Mouse (Mus musculus): ENCODE data around the gene Gm9903. TPM values are rescaled to one million over a fixed set of nuclear protein-coding genes. Genes with fewer than 3 reads are reported as not detected.

Gene Gm9903
- polyA plus RNA-seq, 1 experiment from 2014 or later: 0.48 TPM

GRCm38 (mm10) chr5:33658664-33659050 lies 28.9 kb downstream of the Gm9903 start:
- Histone ChIP-seq H3K9me3 (ENCODE audit: control insufficient read depth, low read length) (no peaks in the 10 kb centered on the region), H3K4me2 (ENCODE audit: low read depth, low read length, severe bottlenecking) (peak overlapping the region; percentile 96), H3K27ac (ENCODE audit: low read depth, low read length) (peak overlapping the region; percentile 91), H3K4me1 (replicated peaks; ENCODE audit: control insufficient read depth, insufficient read depth, low read length) (peaks cover 10% of the 10 kb centered on the region; the same call in 1 of the 2 replicates), H3K9ac (ENCODE audit: low read length) (peak overlapping the region; percentile 74), H3K36me3 (ENCODE audit: control insufficient read depth, insufficient read depth, low read length) (peaks cover 13% of the 10 kb centered on the region; the same call in 1 of the 2 replicates), H3K27me3 (ENCODE audit: control insufficient read depth, insufficient read depth, low read length) (no peaks in the 10 kb centered on the region), H3K4me3 (ENCODE audit: low read depth, low read length) (peak overlapping the region; percentile 68)
- WGBS: 0% methylated on average over 26 of the region's 26 CpGs
- DNase-seq (ENCODE audit: low spot score): no peak
- peak; percentile 10; the same call in 1 of the 2 replicates for ATAC-seq (replicated peaks; ENCODE audit: low FRiP score)

- Histone ChIP-seq H3K36me3 (ENCODE audit: control insufficient read depth, insufficient read depth, low read length) (peaks cover 23% of the 10 kb centered on the region), H3K27ac (ENCODE audit: low read depth, low read length) (no peak overlapping the region), H3K9ac (ENCODE audit: low read length) (no peak overlapping the region), H3K27me3 (ENCODE audit: control insufficient read depth, insufficient read depth, low read length) (no peaks in the 10 kb centered on the region), H3K4me1 (replicated peaks; ENCODE audit: control insufficient read depth, insufficient read depth, low read length) (0 out of 2 replicates have a peak, but pooled peaks cover 5% of the 10 kb centered on the region), H3K4me3 (ENCODE audit: low read depth, low read length) (no peak overlapping the region), H3K9me3 (ENCODE audit: control insufficient read depth, low read length) (no peaks in the 10 kb centered on the region), H3K4me2 (ENCODE audit: low read depth, low read length, severe bottlenecking) (no peak overlapping the region)
- ATAC-seq (replicated peaks; ENCODE audit: low FRiP score): no peak
- DNase-seq (ENCODE audit: low spot score): no peak
Observed at GRCm38 (mm10) chr5:33668223-33668622, 38.5 kb downstream of the Gm9903 start.

GRCm38 (mm10) chr5:33671659-33672058 lies 41.9 kb downstream of the Gm9903 start:
- Histone ChIP-seq H3K27me3 (ENCODE audit: control insufficient read depth, insufficient read depth, low read length) (no peaks in the 10 kb centered on the region), H3K4me1 (replicated peaks; ENCODE audit: control insufficient read depth, insufficient read depth, low read length) (peaks cover 14% of the 10 kb centered on the region; the same call in 1 of the 2 replicates), H3K4me2 (ENCODE audit: low read depth, low read length, severe bottlenecking) (no peak overlapping the region), H3K4me3 (ENCODE audit: low read depth, low read length) (no peak overlapping the region), H3K9ac (ENCODE audit: low read length) (no peak overlapping the region), H3K27ac (ENCODE audit: low read depth, low read length) (no peak overlapping the region), H3K36me3 (ENCODE audit: control insufficient read depth, insufficient read depth, low read length) (peaks cover 19% of the 10 kb centered on the region), H3K9me3 (ENCODE audit: control insufficient read depth, low read length) (no peaks in the 10 kb centered on the region)
- DNase-seq (ENCODE audit: low spot score) (no peak), ATAC-seq (replicated peaks; ENCODE audit: low FRiP score) (no peak)
- 88% methylated on average over 5 of the region's 5 CpGs for WGBS

GRCm38 (mm10) chr5:33674439-33674838 lies 44.7 kb downstream of the Gm9903 start:
- H3K36me3 ChIP-seq (ENCODE audit: control insufficient read depth, insufficient read depth, low read length): peaks cover 8% of the 10 kb centered on the region; the same call in 1 of the 2 replicates
- DNase-seq (ENCODE audit: low spot score): no peak
- WGBS: 53% methylated on average over 3 of the region's 3 CpGs

GRCm38 (mm10) chr5:33675964-33676363 lies 46.2 kb downstream of the Gm9903 start:
- no peak; the same call in 1 of the 2 replicates for ATAC-seq (replicated peaks; ENCODE audit: low FRiP score)
- DNase-seq (ENCODE audit: low spot score): peak; percentile 86
- Histone ChIP-seq H3K9me3 (ENCODE audit: control insufficient read depth, low read length) (no peaks in the 10 kb centered on the region), H3K4me1 (replicated peaks; ENCODE audit: control insufficient read depth, insufficient read depth, low read length) (peaks cover 14% of the 10 kb centered on the region; the same call in 1 of the 2 replicates), H3K27ac (ENCODE audit: low read depth, low read length) (no peak overlapping the region), H3K9ac (ENCODE audit: low read length) (no peak overlapping the region), H3K4me2 (ENCODE audit: low read depth, low read length, severe bottlenecking) (no peak overlapping the region), H3K4me3 (ENCODE audit: low read depth, low read length) (no peak overlapping the region), H3K27me3 (ENCODE audit: control insufficient read depth, insufficient read depth, low read length) (no peaks in the 10 kb centered on the region), H3K36me3 (ENCODE audit: control insufficient read depth, insufficient read depth, low read length) (peaks cover 3% of the 10 kb centered on the region; the same call in 1 of the 2 replicates)
- WGBS: 3% methylated on average over 1 of the region's 1 CpGs

More at GRCm38 (mm10) chr5:33674439-33674838, 44.7 kb downstream of the Gm9903 start:
- Histone ChIP-seq H3K27me3 (ENCODE audit: control insufficient read depth, insufficient read depth, low read length) (no peaks in the 10 kb centered on the region), H3K4me2 (ENCODE audit: low read depth, low read length, severe bottlenecking) (no peak overlapping the region), H3K4me3 (ENCODE audit: low read depth, low read length) (no peak overlapping the region), H3K27ac (ENCODE audit: low read depth, low read length) (peak overlapping the region; percentile 37; the same call in 1 of the 2 replicates), H3K9ac (ENCODE audit: low read length) (no peak overlapping the region; the same call in none of the 2 replicates), H3K9me3 (ENCODE audit: control insufficient read depth, low read length) (no peaks in the 10 kb centered on the region), H3K4me1 (replicated peaks; ENCODE audit: control insufficient read depth, insufficient read depth, low read length) (peaks cover 14% of the 10 kb centered on the region; the same call in 1 of the 2 replicates)
- ATAC-seq (replicated peaks; ENCODE audit: low FRiP score): no peak

- peaks cover 9% of the 10 kb centered on the region; the same call in 1 of the 2 replicates for H3K4me1 ChIP-seq (replicated peaks; ENCODE audit: control insufficient read depth, insufficient read depth, low read length)
- ATAC-seq (replicated peaks; ENCODE audit: low FRiP score): no peak
- H3K36me3 ChIP-seq (ENCODE audit: control insufficient read depth, insufficient read depth, low read length): no peaks in the 10 kb centered on the region
- no peak for DNase-seq (ENCODE audit: low spot score)
- no peak overlapping the region for H3K9ac ChIP-seq (ENCODE audit: low read length)
- no peak overlapping the region for H3K4me3 ChIP-seq (ENCODE audit: low read depth, low read length)
- no peaks in the 10 kb centered on the region for H3K27me3 ChIP-seq (ENCODE audit: control insufficient read depth, insufficient read depth, low read length)
- H3K27ac ChIP-seq (ENCODE audit: low read depth, low read length): no peak overlapping the region
- no peaks in the 10 kb centered on the region for H3K9me3 ChIP-seq (ENCODE audit: control insufficient read depth, low read length)
- no peak overlapping the region for H3K4me2 ChIP-seq (ENCODE audit: low read depth, low read length, severe bottlenecking)
- WGBS: 89% methylated on average over 5 of the region's 5 CpGs
Observed at GRCm38 (mm10) chr5:33678244-33678643, 48.5 kb downstream of the Gm9903 start.

- Histone ChIP-seq H3K4me1 (replicated peaks; ENCODE audit: control insufficient read depth, insufficient read depth, low read length) (no peaks in the 10 kb centered on the region), H3K36me3 (ENCODE audit: control insufficient read depth, insufficient read depth, low read length) (no peaks in the 10 kb centered on the region), H3K4me3 (ENCODE audit: low read depth, low read length) (no peak overlapping the region), H3K9ac (ENCODE audit: low read length) (no peak overlapping the region), H3K9me3 (ENCODE audit: control insufficient read depth, low read length) (no peaks in the 10 kb centered on the region), H3K4me2 (ENCODE audit: low read depth, low read length, severe bottlenecking) (no peak overlapping the region), H3K27ac (ENCODE audit: low read depth, low read length) (no peak overlapping the region), H3K27me3 (ENCODE audit: control insufficient read depth, insufficient read depth, low read length) (no peaks in the 10 kb centered on the region)
- ATAC-seq (replicated peaks; ENCODE audit: low FRiP score) (no peak), DNase-seq (ENCODE audit: low spot score) (no peak)
- 61% methylated on average over 3 of the region's 3 CpGs for WGBS
Observed at GRCm38 (mm10) chr5:33681044-33681443, 51.3 kb downstream of the Gm9903 start.

Other genes with a start within 250 kb of the Gm9903 start
- not detected in 2 replicates for gene Nkx1-1, start 195.9 kb upstream of the Gm9903 start, polyA plus RNA-seq (2014; fragmentation: Nextera tagmentation; extraction: Ambion mirVana)
- gene Fam53a, start 290 bp upstream of the Gm9903 start, polyA plus RNA-seq (2014; fragmentation: Nextera tagmentation; extraction: Ambion mirVana): 71.4 and 74.4 TPM in 2 replicates
- gene Slbp, start 22.6 kb downstream of the Gm9903 start, polyA plus RNA-seq (2014; fragmentation: Nextera tagmentation; extraction: Ambion mirVana): 295 and 321 TPM in 2 replicates
- gene Tacc3, start 28.2 kb downstream of the Gm9903 start, polyA plus RNA-seq (2014; fragmentation: Nextera tagmentation; extraction: Ambion mirVana): 331 and 332 TPM in 2 replicates
- 39.3 and 41.8 TPM in 2 replicates for gene Tmem129, start 28.5 kb downstream of the Gm9903 start, polyA plus RNA-seq (2014; fragmentation: Nextera tagmentation; extraction: Ambion mirVana)
- gene Fgfr3, start 91.7 kb downstream of the Gm9903 start, polyA plus RNA-seq (2014; fragmentation: Nextera tagmentation; extraction: Ambion mirVana): 100 and 105 TPM in 2 replicates
- gene Letm1, start 152.9 kb downstream of the Gm9903 start, polyA plus RNA-seq (2014; fragmentation: Nextera tagmentation; extraction: Ambion mirVana): 59.7 and 63.9 TPM in 2 replicates
- gene Nsd2, start 190.8 kb downstream of the Gm9903 start, polyA plus RNA-seq (2014; fragmentation: Nextera tagmentation; extraction: Ambion mirVana): 120 and 131 TPM in 2 replicates

All from forebrain, embryonic 11.5 days (tissue).